Mouse (Mus musculus) v-Abl transformed pro-B cells (cell line): Measurements from ENCODE around the gene Dcp1a.

ENCODE experiments used
- in situ Hi-C, 2 experiments: fragments of 400-800 bp; cut with MboI; formaldehyde crosslinking; loops; one replicate each; pipeline ENCODE4 v1.15.1; 2025; ENCODE audit not compliant: unreplicated experiment in 2 of 2

Gene Dcp1a

GRCm38 (mm10) chr14:30479361-30479948 lies at the start of gene Dcp1a:
Gene Dcp1a (plus strand): TSS chr14:30479535.
- in situ Hi-C loops, result no loop called here

GRCm38 (mm10) chr14:30429606-30430005 lies 49.7 kb upstream of the Dcp1a start:
- in situ Hi-C loops, result no loop called here

- in situ Hi-C loops, result no loop called here
Observed at GRCm38 (mm10) chr14:30430026-30430425, 49.3 kb upstream of the Dcp1a start.

GRCm38 (mm10) chr14:30430446-30430845 lies 48.9 kb upstream of the Dcp1a start:
- in situ Hi-C loops, result no loop called here

- in situ Hi-C loops, result no loop called here
Observed at GRCm38 (mm10) chr14:30435316-30435715, 44.0 kb upstream of the Dcp1a start.

GRCm38 (mm10) chr14:30439915-30440314 lies 39.4 kb upstream of the Dcp1a start:
- in situ Hi-C loops, result no loop called here

- in situ Hi-C loops, result loop anchor here (5.0 kb wide), 2 partner anchors 319 to 324 kb away; no protein-coding TSS in a partner anchor
Observed at GRCm38 (mm10) chr14:30455801-30456595, 23.3 kb upstream of the Dcp1a start.

GRCm38 (mm10) chr14:30457436-30457835 lies 21.9 kb upstream of the Dcp1a start:
- in situ Hi-C loops, result loop anchor here (5.0 kb wide), 2 partner anchors 320 to 325 kb away; no protein-coding TSS in a partner anchor

- in situ Hi-C loops, result loop anchor here (5.0 kb wide), 2 partner anchors 321 to 326 kb away; no protein-coding TSS in a partner anchor
Observed at GRCm38 (mm10) chr14:30457897-30458296, 21.4 kb upstream of the Dcp1a start.

GRCm38 (mm10) chr14:30458820-30459219 lies 20.5 kb upstream of the Dcp1a start:
- in situ Hi-C loops, result loop anchor here (5.0 kb wide), 2 partner anchors 322 to 327 kb away; no protein-coding TSS in a partner anchor

- in situ Hi-C loops, result loop anchor here (5.0 kb wide), 2 partner anchors 323 to 328 kb away; no protein-coding TSS in a partner anchor
Observed at GRCm38 (mm10) chr14:30459891-30460523, 19.3 kb upstream of the Dcp1a start.

- in situ Hi-C loops, result no loop called here
Observed at GRCm38 (mm10) chr14:30463312-30463711, 16.0 kb upstream of the Dcp1a start.

GRCm38 (mm10) chr14:30473605-30474004 lies 5.7 kb upstream of the Dcp1a start:
- in situ Hi-C loops, result no loop called here

GRCm38 (mm10) chr14:30474416-30474815 lies 4.9 kb upstream of the Dcp1a start:
- in situ Hi-C loops, result no loop called here

GRCm38 (mm10) chr14:30491342-30491741 lies 12.0 kb downstream of the Dcp1a start, which contains the start of gene Cacna1d:
Gene Cacna1d (minus strand): TSS chr14:30491455.
- in situ Hi-C loops, result no loop called here

- in situ Hi-C loops, result no loop called here
Observed at GRCm38 (mm10) chr14:30493276-30493675, 13.9 kb downstream of the Dcp1a start.

GRCm38 (mm10) chr14:30494998-30495397 lies 15.7 kb downstream of the Dcp1a start:
- in situ Hi-C loops, result no loop called here

GRCm38 (mm10) chr14:30498202-30498601 lies 18.9 kb downstream of the Dcp1a start:
- in situ Hi-C loops, result no loop called here

GRCm38 (mm10) chr14:30504990-30505389 lies 25.7 kb downstream of the Dcp1a start:
- in situ Hi-C loops, result no loop called here

GRCm38 (mm10) chr14:30510214-30510763 lies 31.0 kb downstream of the Dcp1a start:
- in situ Hi-C loops, result loop anchor here in 1 of 2 experiments (10.0 kb wide), 1 partner anchor 525 kb away; no protein-coding TSS in a partner anchor

- in situ Hi-C loops, result loop anchor here in 1 of 2 experiments (10.0 kb wide), 1 partner anchor 528 kb away; no protein-coding TSS in a partner anchor
Observed at GRCm38 (mm10) chr14:30512896-30513295, 33.6 kb downstream of the Dcp1a start.
